Mouse (Mus musculus): ENCODE data around the gene Dhx15.

DNA sequence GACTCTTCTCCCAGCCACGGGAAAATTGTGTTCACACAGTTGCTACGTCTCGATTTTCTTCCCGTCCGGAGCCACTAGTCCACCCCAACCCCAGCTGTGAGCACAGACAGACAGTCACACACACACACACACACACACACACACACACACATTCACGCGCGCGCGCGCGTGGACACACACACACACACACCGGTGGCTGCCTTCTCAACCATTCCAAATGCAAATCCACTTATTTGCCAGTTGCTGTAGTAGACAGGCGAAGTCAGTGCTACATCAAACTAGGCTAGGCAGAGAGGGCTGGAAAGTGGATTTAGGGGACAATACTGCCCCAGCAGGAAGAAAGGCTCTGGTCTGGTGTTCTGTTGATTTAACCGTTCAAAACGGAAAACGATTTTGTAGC, 73.9 kb downstream of the Dhx15 start:
- no peak for TF ChIP-seq POLR2A (IDR thresholded peaks at IDR 0.05; ENCODE audit: extremely low read depth, insufficient read depth, low read length)
- 0 out of 2 replicates have a peak, but pooled peaks have one; percentile 2 for TF ChIP-seq CTCF (IDR thresholded peaks at IDR 0.05; ENCODE audit: extremely low read depth, insufficient read depth, low read length)
